Mouse (Mus musculus): ENCODE measurements around the gene Pola1. TPM values are rescaled to one million over a fixed set of nuclear protein-coding genes. Genes with fewer than 3 reads are reported as not detected.

Pola1 gene
- polyA plus RNA-seq, 1 experiment from 2014 or later, result 17.5 TPM

DNA sequence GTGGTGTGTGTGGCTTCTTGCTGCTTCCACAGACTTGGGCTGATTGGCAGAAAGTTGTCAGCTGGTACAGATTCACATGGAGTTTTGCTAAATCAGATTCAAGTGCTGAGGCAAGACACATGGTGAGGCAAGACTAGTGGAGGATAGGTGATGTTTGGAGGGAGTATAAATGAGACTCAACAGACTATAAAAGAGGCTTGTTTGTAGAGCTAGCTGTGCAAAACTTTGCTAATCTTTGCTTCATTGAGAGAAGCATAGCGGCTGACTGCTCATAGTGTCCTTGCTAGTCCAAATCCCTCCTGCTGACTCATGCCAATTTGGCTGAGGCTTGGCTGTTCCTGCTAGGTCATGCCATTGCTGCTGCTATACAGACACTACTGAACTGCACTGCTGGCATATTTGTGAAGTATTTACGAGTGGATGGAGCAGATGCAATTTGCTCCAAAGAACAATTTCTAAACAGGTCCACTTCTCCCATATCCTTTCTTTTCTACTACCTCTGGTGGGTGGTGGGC is 3.0 kb upstream of the Pola1 start:
- no peaks in the 10 kb centered on the region for H3K9me3 ChIP-seq
- no peak overlapping the region for H3K27ac ChIP-seq
- H3K4me1 ChIP-seq, result no peaks in the 10 kb centered on the region
- H3K4me2 ChIP-seq, result no peak overlapping the region
- no peak overlapping the region for H3K9ac ChIP-seq
- H3K36me3 ChIP-seq, result no peaks in the 10 kb centered on the region
- 73% methylated on average over 2 of the region's 2 CpGs for WGBS
- H3K27me3 ChIP-seq (replicated peaks), result no peaks in the 10 kb centered on the region
- H3K4me3 ChIP-seq (replicated peaks), result no peak overlapping the region
- no peak for ATAC-seq (ENCODE audit: insufficient read depth, low FRiP score, low read depth)

DNA sequence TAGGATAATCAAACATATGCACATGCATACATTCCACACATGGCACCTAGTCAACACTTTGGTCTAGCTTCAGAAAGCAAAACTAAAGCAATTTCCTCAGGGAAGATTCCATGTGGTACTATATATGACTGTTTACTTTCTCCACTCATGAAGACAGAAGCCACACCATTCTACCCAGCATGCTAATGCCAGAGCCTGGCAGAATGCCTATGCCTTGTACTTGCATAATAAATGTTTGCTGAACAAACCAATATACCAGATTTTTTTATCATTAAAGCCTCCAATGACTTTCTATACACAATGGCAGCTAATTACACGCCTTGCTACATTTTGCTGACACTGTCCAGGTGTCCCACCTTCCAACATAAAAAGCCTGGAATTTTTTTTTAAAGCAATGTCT is 1.7 kb downstream of the Pola1 start:
- no peak for ATAC-seq (ENCODE audit: insufficient read depth, low FRiP score, low read depth)
- no peak overlapping the region for H3K4me3 ChIP-seq (replicated peaks)
- no peaks in the 10 kb centered on the region for H3K27me3 ChIP-seq (replicated peaks)
- H3K9me3 ChIP-seq, result no peaks in the 10 kb centered on the region
- H3K27ac ChIP-seq, result no peak overlapping the region
- WGBS, result 47% methylated on average over 1 of the region's 1 CpGs
- no peaks in the 10 kb centered on the region for H3K36me3 ChIP-seq
- H3K9ac ChIP-seq, result no peak overlapping the region
- H3K4me2 ChIP-seq, result peak overlapping the region; percentile 54; the same call in 1 of the 2 replicates
- no peaks in the 10 kb centered on the region for H3K4me1 ChIP-seq

DNA sequence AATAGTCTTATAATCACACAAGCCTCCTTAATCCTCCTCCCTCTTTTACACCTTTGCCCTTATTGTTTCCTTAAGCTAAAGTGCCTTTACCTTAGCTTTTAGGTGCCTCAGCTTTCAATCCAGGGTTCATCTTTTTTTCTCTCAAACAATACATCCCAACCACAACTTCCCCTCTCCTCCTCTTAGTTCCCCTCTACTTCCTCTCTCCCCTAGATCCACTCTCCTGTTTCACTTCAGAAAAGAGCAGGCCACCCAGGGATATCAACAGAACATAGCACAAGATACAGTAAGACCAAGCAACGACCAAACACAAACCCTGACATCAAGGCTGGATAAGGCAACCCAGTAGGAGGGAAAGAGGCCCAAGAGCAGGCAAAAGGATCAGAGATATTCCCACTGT is 29.7 kb downstream of the Pola1 start:
- Histone ChIP-seq H3K36me3 (no peaks in the 10 kb centered on the region), H3K4me3 (replicated peaks) (no peak overlapping the region), H3K9me3 (no peaks in the 10 kb centered on the region), H3K4me2 (no peak overlapping the region), H3K27me3 (replicated peaks) (no peaks in the 10 kb centered on the region), H3K4me1 (no peaks in the 10 kb centered on the region), H3K9ac (no peak overlapping the region), H3K27ac (no peak overlapping the region)
- 83% methylated on average over 1 of the region's 1 CpGs for WGBS
- no peak for ATAC-seq (ENCODE audit: insufficient read depth, low FRiP score, low read depth)

DNA sequence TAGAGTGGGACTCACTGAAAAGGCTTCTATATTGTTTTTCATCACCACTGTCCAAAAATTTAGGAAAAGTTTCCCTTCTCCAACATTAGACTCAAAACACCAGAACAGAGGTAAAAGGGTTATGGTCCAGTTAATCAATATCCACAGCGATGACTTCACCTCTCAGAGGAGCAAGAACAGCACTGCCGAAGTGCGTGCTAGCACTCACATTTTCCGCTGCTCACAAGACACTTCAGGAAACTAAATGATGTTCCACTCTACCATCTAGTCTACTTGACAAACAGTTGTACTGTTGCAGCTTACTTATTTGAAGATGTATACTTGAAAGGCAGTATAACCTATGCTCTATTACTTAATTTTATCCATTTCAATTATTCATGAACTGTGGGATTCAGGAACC is 37.7 kb downstream of the Pola1 start:
- no peaks in the 10 kb centered on the region for H3K27me3 ChIP-seq (replicated peaks)
- no peak overlapping the region for H3K4me3 ChIP-seq (replicated peaks)
- H3K9me3 ChIP-seq, result no peaks in the 10 kb centered on the region
- no peaks in the 10 kb centered on the region for H3K36me3 ChIP-seq
- H3K27ac ChIP-seq, result no peak overlapping the region
- no peak for ATAC-seq (ENCODE audit: insufficient read depth, low FRiP score, low read depth)
- no peak overlapping the region for H3K4me2 ChIP-seq
- 94% methylated on average over 4 of the region's 4 CpGs for WGBS
- H3K4me1 ChIP-seq, result no peaks in the 10 kb centered on the region
- no peak overlapping the region for H3K9ac ChIP-seq

DNA sequence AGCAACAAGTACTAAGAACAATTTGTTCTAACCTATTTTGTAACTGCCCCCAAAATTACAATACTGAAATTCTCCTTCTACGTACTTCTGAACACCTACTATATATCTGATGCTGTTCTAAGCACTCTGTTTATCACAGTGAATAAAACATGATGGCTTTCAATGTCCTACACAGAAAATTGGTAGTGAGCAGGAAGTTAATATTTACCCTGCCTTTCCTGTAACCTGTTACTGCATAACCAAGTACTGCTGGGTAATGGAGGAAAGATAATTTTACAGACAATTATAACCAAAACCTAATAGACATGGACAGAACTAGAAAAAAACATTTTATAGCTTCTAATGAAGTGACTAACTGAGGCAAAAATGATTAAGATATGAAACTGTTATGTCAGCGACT is 51.0 kb downstream of the Pola1 start:
- no peak overlapping the region for H3K4me2 ChIP-seq
- H3K27me3 ChIP-seq (replicated peaks), result no peaks in the 10 kb centered on the region
- no peak overlapping the region for H3K4me3 ChIP-seq (replicated peaks)
- H3K9ac ChIP-seq, result no peak overlapping the region
- H3K27ac ChIP-seq, result no peak overlapping the region
- no peaks in the 10 kb centered on the region for H3K4me1 ChIP-seq
- H3K9me3 ChIP-seq, result no peaks in the 10 kb centered on the region
- 90% methylated on average over 2 of the region's 2 CpGs for WGBS
- ATAC-seq (ENCODE audit: insufficient read depth, low FRiP score, low read depth), result no peak
- no peaks in the 10 kb centered on the region for H3K36me3 ChIP-seq

DNA sequence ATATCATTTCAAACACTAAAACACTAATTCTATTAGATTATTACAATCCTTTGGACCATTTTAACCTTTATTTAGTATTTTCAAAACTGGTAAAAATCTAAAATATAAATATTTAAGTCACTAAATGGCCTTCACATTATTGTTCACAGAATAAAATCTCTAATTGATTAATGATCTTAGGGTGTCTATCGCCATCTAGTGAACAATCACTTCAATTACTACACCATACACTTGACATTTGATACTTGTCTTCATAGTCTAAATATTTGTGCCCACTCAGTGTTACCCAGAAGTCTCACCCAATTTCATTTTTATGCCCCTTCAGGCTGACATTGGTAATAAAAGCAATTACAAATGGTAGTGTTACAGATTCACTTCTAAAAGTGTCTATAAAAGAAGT is 74.8 kb downstream of the Pola1 start:
- Histone ChIP-seq H3K9me3 (no peaks in the 10 kb centered on the region), H3K4me1 (no peaks in the 10 kb centered on the region), H3K4me2 (no peak overlapping the region), H3K36me3 (no peaks in the 10 kb centered on the region), H3K27me3 (replicated peaks) (no peaks in the 10 kb centered on the region), H3K9ac (no peak overlapping the region), H3K27ac (no peak overlapping the region), H3K4me3 (replicated peaks) (no peak overlapping the region)
- ATAC-seq (ENCODE audit: insufficient read depth, low FRiP score, low read depth), result no peak
- WGBS, result 32% methylated on average over 1 of the region's 1 CpGs

DNA sequence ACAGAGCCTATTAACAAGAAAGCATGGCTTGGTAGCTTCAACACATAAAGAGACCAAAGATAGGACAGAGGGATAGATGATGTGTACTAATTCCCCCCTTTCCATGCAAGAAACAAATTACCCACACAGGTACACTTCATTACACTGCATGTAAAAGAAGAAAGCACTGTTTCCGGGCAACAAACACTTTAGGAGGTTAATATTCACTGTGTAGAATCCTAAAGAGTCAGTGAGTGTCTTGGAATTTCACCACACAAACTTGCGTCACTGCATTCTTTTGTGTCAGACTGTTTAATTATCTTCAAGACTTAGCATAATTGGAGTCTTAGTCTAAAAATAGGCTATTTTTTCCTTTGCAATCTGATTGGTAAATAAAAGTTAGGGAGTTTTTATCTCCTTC is 92.2 kb downstream of the Pola1 start:
- no peak overlapping the region for H3K4me3 ChIP-seq (replicated peaks)
- 80% methylated on average over 2 of the region's 2 CpGs for WGBS
- no peak overlapping the region for H3K27ac ChIP-seq
- no peaks in the 10 kb centered on the region for H3K27me3 ChIP-seq (replicated peaks)
- ATAC-seq (ENCODE audit: insufficient read depth, low FRiP score, low read depth), result no peak
- no peak overlapping the region for H3K9ac ChIP-seq
- no peaks in the 10 kb centered on the region for H3K36me3 ChIP-seq
- H3K4me2 ChIP-seq, result no peak overlapping the region
- H3K4me1 ChIP-seq, result no peaks in the 10 kb centered on the region
- H3K9me3 ChIP-seq, result no peaks in the 10 kb centered on the region

DNA sequence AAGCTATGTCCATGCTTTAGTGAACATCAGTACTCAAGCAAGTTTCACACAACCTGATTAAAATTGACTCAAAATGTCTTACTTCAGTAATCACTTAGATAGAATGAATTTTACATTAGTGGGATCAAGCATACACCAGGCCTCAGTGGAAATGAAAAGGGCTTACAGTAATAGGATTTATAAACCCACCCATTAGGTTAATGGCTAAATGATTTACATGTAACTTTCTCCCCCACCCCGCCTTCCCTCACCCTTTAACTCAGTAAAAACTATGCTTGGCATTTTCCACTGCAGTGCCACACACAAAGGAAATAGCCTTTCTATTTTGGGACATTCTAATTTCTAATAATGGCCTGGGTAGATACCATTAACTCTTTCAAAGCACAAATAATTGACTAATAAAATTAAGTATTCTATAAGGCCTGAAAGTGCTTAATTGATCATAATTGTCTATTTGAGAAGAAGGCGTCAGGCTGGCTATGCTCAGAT is 129.0 kb downstream of the Pola1 start:
- H3K27ac ChIP-seq, result no peak overlapping the region
- no peak overlapping the region for H3K9ac ChIP-seq
- no peak overlapping the region for H3K4me3 ChIP-seq (replicated peaks)
- ATAC-seq (ENCODE audit: insufficient read depth, low FRiP score, low read depth), result no peak
- H3K27me3 ChIP-seq (replicated peaks), result no peaks in the 10 kb centered on the region
- no peak overlapping the region for H3K4me2 ChIP-seq
- no peaks in the 10 kb centered on the region for H3K9me3 ChIP-seq
- no peaks in the 10 kb centered on the region for H3K4me1 ChIP-seq
- WGBS, result 76% methylated on average over 2 of the region's 2 CpGs
- no peaks in the 10 kb centered on the region for H3K36me3 ChIP-seq

DNA sequence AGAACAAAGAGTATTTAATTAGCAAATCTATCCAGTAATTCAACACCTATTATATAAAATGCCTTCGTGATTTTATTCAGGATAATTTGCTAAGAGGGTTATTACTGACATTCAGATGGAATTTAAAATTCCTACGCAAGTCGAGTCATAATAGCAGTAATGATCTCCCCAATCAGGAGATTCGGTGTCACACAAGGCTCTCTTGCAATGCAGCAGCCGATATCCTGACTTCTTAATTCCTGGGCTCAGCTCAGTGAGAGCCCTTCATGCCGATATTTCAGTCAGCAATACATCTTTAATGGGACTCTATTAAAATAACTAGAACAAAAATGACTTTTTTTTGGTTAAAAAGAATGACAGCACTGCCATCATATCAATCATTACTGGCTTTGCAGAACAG is 134.4 kb downstream of the Pola1 start:
- no peak for ATAC-seq (ENCODE audit: insufficient read depth, low FRiP score, low read depth)
- Histone ChIP-seq H3K9me3 (no peaks in the 10 kb centered on the region), H3K4me1 (no peaks in the 10 kb centered on the region), H3K36me3 (no peaks in the 10 kb centered on the region), H3K4me2 (no peak overlapping the region), H3K27ac (no peak overlapping the region), H3K4me3 (replicated peaks) (no peak overlapping the region), H3K27me3 (replicated peaks) (no peaks in the 10 kb centered on the region), H3K9ac (no peak overlapping the region)
- 81% methylated on average over 6 of the region's 6 CpGs for WGBS

DNA sequence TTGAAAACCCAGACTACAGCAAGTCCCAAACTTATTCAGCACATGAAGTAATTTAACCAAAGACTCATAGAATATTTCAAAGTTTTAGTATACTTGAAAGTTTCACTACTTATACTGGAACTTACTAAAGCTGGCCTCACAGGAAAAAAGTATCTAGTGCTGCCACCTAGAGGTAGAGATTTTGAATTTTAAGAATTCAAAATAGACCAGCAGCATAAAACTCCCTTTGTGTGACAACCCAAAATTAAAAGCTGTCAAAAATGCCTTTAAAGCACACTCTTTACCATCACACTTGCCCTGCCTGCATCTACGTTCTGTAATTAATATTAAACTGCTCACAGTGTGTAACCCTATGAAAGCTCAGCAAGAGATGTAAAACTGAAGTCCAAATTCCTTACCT is 166.2 kb downstream of the Pola1 start:
- H3K27ac ChIP-seq, result no peak overlapping the region
- no peak overlapping the region for H3K4me3 ChIP-seq (replicated peaks)
- H3K36me3 ChIP-seq, result no peaks in the 10 kb centered on the region
- no peak for ATAC-seq (ENCODE audit: insufficient read depth, low FRiP score, low read depth)
- H3K4me1 ChIP-seq, result no peaks in the 10 kb centered on the region
- WGBS, result 56% methylated on average over 1 of the region's 1 CpGs
- H3K9ac ChIP-seq, result no peak overlapping the region
- H3K9me3 ChIP-seq, result no peaks in the 10 kb centered on the region
- no peaks in the 10 kb centered on the region for H3K27me3 ChIP-seq (replicated peaks)
- H3K4me2 ChIP-seq, result no peak overlapping the region

DNA sequence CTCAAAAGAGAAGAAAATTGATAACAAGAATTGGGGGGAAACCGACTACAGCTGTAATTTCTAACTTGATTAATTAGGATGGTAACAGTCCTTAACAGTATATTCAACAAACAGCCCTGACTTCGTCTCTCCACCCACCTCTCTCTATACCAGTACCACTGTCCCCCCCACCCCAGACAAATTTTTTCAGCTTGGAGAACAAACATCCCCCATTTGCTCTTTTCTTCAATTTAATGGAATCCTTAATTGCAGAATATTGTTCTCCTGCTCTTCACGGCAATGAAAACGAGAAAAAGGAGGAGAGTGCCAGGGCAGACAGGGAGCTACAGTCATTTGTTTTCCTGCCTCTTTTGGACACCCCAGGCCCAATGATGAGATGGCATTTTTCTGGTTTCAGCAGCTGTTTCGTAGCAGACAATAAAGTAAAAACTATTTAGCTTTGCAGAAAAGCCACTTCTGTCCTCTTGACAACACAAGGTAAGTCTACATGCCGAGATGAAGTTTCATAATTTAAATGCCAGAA is 202.2 kb downstream of the Pola1 start:
- Histone ChIP-seq H3K36me3 (no peaks in the 10 kb centered on the region), H3K27me3 (replicated peaks) (no peaks in the 10 kb centered on the region), H3K4me1 (no peaks in the 10 kb centered on the region), H3K4me3 (replicated peaks) (no peak overlapping the region), H3K9ac (no peak overlapping the region), H3K4me2 (no peak overlapping the region), H3K9me3 (no peaks in the 10 kb centered on the region), H3K27ac (no peak overlapping the region)
- no peak for ATAC-seq (ENCODE audit: insufficient read depth, low FRiP score, low read depth)
- WGBS, result 68% methylated on average over 6 of the region's 6 CpGs

DNA sequence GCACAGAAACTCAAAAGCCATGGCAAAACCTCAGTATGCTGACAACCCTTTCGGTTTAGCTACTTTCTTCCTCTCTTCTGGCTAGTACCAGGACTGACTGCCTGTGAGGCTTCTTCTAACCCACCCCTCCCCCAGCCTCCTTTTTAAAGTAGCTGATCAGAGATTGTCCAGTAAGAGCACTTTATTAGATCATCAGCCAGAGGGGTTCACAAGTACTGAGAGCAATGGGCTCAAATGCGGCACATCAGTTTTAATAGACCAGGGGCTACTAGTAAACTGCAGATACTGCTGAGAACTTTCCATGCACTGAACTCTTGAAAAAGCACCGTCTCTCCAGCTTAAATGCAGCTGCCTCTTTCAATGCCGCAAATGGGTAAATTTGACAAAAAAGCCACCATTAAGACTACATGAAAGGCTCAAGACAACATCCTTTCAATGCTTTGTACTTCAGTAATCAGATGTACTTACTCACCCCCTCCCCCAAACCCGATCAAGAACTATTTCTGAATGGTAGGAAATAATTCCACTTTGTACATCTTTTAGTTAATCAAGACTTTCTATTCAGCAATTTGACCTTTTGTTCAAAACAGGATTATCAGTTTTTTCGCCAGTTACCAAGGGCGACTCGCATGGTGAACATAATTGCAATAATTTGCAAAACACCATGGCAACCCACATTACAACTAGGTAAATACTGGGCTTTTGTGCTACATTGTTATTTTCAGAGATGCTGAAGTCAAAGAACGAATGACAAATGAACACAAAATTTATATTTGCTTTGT is 202.8 kb downstream of the Pola1 start:
- ATAC-seq (ENCODE audit: insufficient read depth, low FRiP score, low read depth), result no peak
- 75% methylated on average over 9 of the region's 9 CpGs for WGBS
- Histone ChIP-seq H3K9me3 (no peaks in the 10 kb centered on the region), H3K27ac (no peak overlapping the region), H3K27me3 (replicated peaks) (no peaks in the 10 kb centered on the region), H3K4me2 (no peak overlapping the region), H3K4me1 (no peaks in the 10 kb centered on the region), H3K9ac (no peak overlapping the region), H3K4me3 (replicated peaks) (no peak overlapping the region), H3K36me3 (no peaks in the 10 kb centered on the region)

All from stomach, embryonic 15.5 days (tissue).